Mouse (Mus musculus) forebrain, embryonic 13.5 days (tissue): Measurements from ENCODE around the gene Tcaim. TPM values are rescaled to one million over a fixed set of nuclear protein-coding genes. Genes with fewer than 3 reads are reported as not detected.
A peak's percentile ranks its signal among the peaks of the same experiment; 100 is the strongest.

Experiments
- ATAC-seq: fragments of 200-750 bp; cut with Nextera tagmentation; 2 replicates; pipeline ENCODE4 v1.8.0; 2017
- H3K27ac ChIP-seq: fragments of 300-500 bp; sonication (generic); 2 replicates; pipeline ENCODE4 v1.5.1; 2015; ENCODE audit warnings: inconsistent platforms, mild to moderate bottlenecking, moderate library complexity
- H3K27me3 ChIP-seq: fragments of 300-500 bp; sonication (generic); 2 replicates; pipeline ENCODE4 v1.6.1; 2015; ENCODE audit warnings: mild to moderate bottlenecking, inconsistent platforms
- H3K36me3 ChIP-seq: fragments of 300-500 bp; sonication (generic); 2 replicates; pipeline ENCODE4 v1.6.1; 2015; ENCODE audit warnings: mild to moderate bottlenecking, inconsistent platforms; ENCODE audit not compliant: poor library complexity, severe bottlenecking
- H3K4me1 ChIP-seq: fragments of 300-500 bp; sonication (generic); 2 replicates; pipeline ENCODE4 v1.6.1; 2015; ENCODE audit warnings: inconsistent platforms
- H3K4me2 ChIP-seq: fragments of 300-500 bp; sonication (generic); 2 replicates; pipeline ENCODE4 v1.6.1; 2015; ENCODE audit warnings: inconsistent platforms, mild to moderate bottlenecking, moderate library complexity
- H3K4me3 ChIP-seq: fragments of 300-500 bp; sonication (generic); 2 replicates; pipeline ENCODE4 v1.5.1; 2015; ENCODE audit warnings: mild to moderate bottlenecking, inconsistent platforms
- H3K9ac ChIP-seq: fragments of 300-500 bp; sonication (generic); 2 replicates; pipeline ENCODE4 v1.6.1; 2015; ENCODE audit warnings: mild to moderate bottlenecking, inconsistent platforms
- H3K9me3 ChIP-seq: fragments of 300-500 bp; sonication (generic); replicated peaks from 2 replicates; pipeline ENCODE4 v1.6.1; 2016; ENCODE audit warnings: inconsistent platforms
- WGBS: fragments of 180-500 bp; shearing (Covaris S2); methylation state at CpG from one replicate; pipeline ENCODE4 v1.1.7; 2015; 5-methylcytosine and 5-hydroxymethylcytosine counted together
- polyA plus RNA-seq: library from polyadenylated mRNA; unstranded; fragments of >200 nt; fragmentation: Nextera tagmentation; extraction: Ambion mirVana; gene quantifications from 2 replicates; pipeline ENCODE4 v1.2.1, GENCODE M21; 2015

Gene Tcaim
- polyA plus RNA-seq, 1 experiment from 2014 or later: 7.0 TPM

DNA sequence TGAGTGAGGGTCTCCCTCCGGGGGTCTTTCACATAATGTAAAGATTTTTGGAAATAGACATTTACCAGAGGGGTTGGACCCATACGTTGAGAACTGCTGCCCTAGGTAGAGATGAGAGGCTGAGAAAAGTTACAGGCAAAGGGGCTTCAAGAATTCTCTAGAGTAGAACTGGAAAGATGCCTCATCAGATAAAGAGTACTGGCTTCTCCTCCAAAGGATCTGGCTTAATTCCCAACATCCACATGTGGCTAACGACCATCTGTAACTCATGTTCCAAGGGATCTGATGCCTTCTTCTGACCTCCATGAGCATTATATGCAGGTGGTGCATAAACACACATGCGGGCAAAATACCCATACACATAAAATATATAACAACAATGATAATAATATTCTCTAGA is 50.3 kb downstream of the Tcaim start:
- 95% methylated on average over 4 of the region's 4 CpGs for WGBS
- ATAC-seq: no peak
- no peaks in the 10 kb centered on the region for H3K4me1 ChIP-seq
- no peak overlapping the region for H3K27ac ChIP-seq
- no peak overlapping the region for H3K9ac ChIP-seq
- H3K4me2 ChIP-seq: no peak overlapping the region
- no peak overlapping the region for H3K4me3 ChIP-seq
- peaks cover 10% of the 10 kb centered on the region for H3K9me3 ChIP-seq
- H3K27me3 ChIP-seq: no peaks in the 10 kb centered on the region
- H3K36me3 ChIP-seq: peaks cover 96% of the 10 kb centered on the region

GRCm38 (mm10) chr9:122856716-122857115 is 51.4 kb downstream of the Tcaim start:
- no peak overlapping the region for H3K27ac ChIP-seq
- no peaks in the 10 kb centered on the region for H3K27me3 ChIP-seq
- H3K36me3 ChIP-seq: peaks cover 96% of the 10 kb centered on the region
- 97% methylated on average over 3 of the region's 3 CpGs for WGBS
- no peak for ATAC-seq
- H3K4me1 ChIP-seq: no peaks in the 10 kb centered on the region
- no peak overlapping the region for H3K4me3 ChIP-seq
- no peak overlapping the region for H3K9ac ChIP-seq
- no peak overlapping the region for H3K4me2 ChIP-seq
- peaks cover 10% of the 10 kb centered on the region for H3K9me3 ChIP-seq

DNA sequence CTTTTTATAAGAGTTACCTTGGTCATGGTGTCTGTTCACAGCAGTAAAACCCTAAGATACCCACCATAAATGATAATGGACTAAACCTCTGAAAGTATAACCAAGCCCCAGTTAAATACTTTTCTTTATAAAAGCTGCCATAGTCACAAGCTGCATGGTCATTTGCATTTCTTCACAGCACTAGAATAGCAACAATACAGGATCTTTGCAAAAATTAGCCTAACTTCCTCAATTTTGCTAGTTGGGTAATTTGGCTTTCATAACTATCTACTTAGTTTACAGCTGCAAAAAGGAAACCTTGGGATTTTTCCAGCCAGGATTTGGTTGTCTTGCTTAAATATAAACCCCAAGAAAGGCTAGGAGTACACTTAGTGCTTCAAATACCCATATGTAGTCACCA is 55.4 kb downstream of the Tcaim start:
- Histone ChIP-seq H3K4me1 (peaks cover 18% of the 10 kb centered on the region), H3K4me3 (no peak overlapping the region), H3K27ac (no peak overlapping the region), H3K4me2 (no peak overlapping the region), H3K27me3 (no peaks in the 10 kb centered on the region), H3K9ac (no peak overlapping the region), H3K36me3 (peaks cover 68% of the 10 kb centered on the region), H3K9me3 (peaks cover 10% of the 10 kb centered on the region)
- no peak for ATAC-seq

DNA sequence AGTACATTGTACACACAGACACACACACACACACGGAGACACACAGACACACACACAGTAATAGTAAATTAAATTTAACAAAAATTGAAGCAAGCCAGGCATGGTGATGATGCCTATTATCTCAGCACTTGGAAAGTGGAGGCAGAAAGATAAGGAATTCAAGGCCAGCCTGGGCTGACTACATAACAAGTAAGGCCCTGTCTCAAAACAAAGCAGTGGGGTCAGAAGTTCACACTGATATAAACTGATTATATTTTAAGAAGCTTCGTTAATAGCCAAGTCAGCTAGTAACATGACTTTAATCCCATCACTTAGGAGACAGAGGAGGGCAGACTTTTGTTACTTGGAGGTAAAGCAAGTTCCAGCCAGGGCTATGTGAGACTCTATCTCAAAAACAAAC is 58.4 kb downstream of the Tcaim start:
- Histone ChIP-seq H3K36me3 (peaks cover 41% of the 10 kb centered on the region), H3K4me3 (no peak overlapping the region), H3K4me2 (no peak overlapping the region), H3K4me1 (peaks cover 21% of the 10 kb centered on the region), H3K27ac (no peak overlapping the region), H3K27me3 (0 out of 2 replicates have a peak, but pooled peaks cover 2% of the 10 kb centered on the region), H3K9ac (no peak overlapping the region), H3K9me3 (peaks cover 10% of the 10 kb centered on the region)
- no peak for ATAC-seq
- WGBS: 91% methylated on average over 2 of the region's 2 CpGs

- WGBS: 68% methylated on average over 3 of the region's 3 CpGs
- Histone ChIP-seq H3K27me3 (0 out of 2 replicates have a peak, but pooled peaks cover 2% of the 10 kb centered on the region), H3K4me2 (peak overlapping the region; percentile 71), H3K4me3 (peak overlapping the region; percentile 91), H3K36me3 (peaks cover 30% of the 10 kb centered on the region), H3K9ac (peak overlapping the region; percentile 91), H3K27ac (no peak overlapping the region), H3K4me1 (peaks cover 21% of the 10 kb centered on the region), H3K9me3 (peaks cover 7% of the 10 kb centered on the region)
- no peak for ATAC-seq
Observed at GRCm38 (mm10) chr9:122864848-122865247, 59.5 kb downstream of the Tcaim start.

DNA sequence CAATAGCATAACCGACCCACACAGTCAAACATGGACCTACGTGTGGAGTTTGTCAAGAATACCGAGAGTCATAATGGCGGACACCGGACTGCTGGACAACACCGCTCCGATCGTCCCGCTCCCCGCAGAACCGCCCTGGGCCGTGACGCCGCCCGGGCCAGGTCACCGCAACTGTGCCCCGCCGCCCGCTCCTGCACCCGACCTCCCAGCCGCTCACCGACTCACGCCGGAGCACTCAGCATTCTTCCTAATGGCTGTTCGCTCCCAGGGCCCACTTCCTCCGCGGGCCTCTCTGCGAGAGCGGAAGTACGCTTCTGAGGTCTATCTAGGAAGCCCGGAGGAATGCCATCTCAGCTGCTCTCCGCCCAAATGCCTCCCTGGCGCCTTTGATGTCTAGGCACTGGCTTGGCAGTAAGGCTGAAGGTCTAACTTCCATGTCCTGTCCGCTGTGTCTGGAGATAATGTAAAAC is 60.4 kb downstream of the Tcaim start, which contains the start of gene Zfp445:
Gene Zfp445, minus strand, starts transcription at position 310 of the 470 bp plus-strand sequence.
- Histone ChIP-seq H3K27me3 (0 out of 2 replicates have a peak, but pooled peaks cover 2% of the 10 kb centered on the region), H3K4me2 (peak within 1 kb of the TSS; percentile 71), H3K9ac (peak within 1 kb of the TSS; percentile 91), H3K4me3 (peak within 1 kb of the TSS; percentile 91), H3K36me3 (peaks cover 21% of the 10 kb centered on the region), H3K9me3 (no peaks in the 10 kb centered on the region), H3K4me1 (peaks cover 21% of the 10 kb centered on the region), H3K27ac (0 out of 2 replicates have a peak within 1 kb of the TSS, but pooled peaks have one; percentile 44)
- WGBS: under 1% methylated on average over 30 of the region's 34 CpGs
- ATAC-seq: peak; percentile 95

- 89% methylated on average over 4 of the region's 4 CpGs for WGBS
- H3K4me3 ChIP-seq: peak overlapping the region; percentile 91
- H3K4me2 ChIP-seq: peak overlapping the region; percentile 71
- peaks cover 21% of the 10 kb centered on the region for H3K4me1 ChIP-seq
- peak; percentile 28 for ATAC-seq
- peaks cover 16% of the 10 kb centered on the region for H3K36me3 ChIP-seq
- H3K27ac ChIP-seq: no peak overlapping the region
- H3K27me3 ChIP-seq: 0 out of 2 replicates have a peak, but pooled peaks cover 2% of the 10 kb centered on the region
- peak overlapping the region; percentile 91; the same call in 1 of the 2 replicates for H3K9ac ChIP-seq
- no peaks in the 10 kb centered on the region for H3K9me3 ChIP-seq
Observed at GRCm38 (mm10) chr9:122866192-122866591, 60.9 kb downstream of the Tcaim start.

- Histone ChIP-seq H3K4me1 (no peaks in the 10 kb centered on the region), H3K9me3 (no peaks in the 10 kb centered on the region), H3K27me3 (no peaks in the 10 kb centered on the region), H3K4me2 (no peak overlapping the region), H3K4me3 (no peak overlapping the region), H3K36me3 (no peaks in the 10 kb centered on the region), H3K9ac (no peak overlapping the region), H3K27ac (no peak overlapping the region)
- ATAC-seq: no peak
- WGBS: 78% methylated on average over 4 of the region's 4 CpGs
Observed at GRCm38 (mm10) chr9:122872595-122872994, 67.3 kb downstream of the Tcaim start.

DNA sequence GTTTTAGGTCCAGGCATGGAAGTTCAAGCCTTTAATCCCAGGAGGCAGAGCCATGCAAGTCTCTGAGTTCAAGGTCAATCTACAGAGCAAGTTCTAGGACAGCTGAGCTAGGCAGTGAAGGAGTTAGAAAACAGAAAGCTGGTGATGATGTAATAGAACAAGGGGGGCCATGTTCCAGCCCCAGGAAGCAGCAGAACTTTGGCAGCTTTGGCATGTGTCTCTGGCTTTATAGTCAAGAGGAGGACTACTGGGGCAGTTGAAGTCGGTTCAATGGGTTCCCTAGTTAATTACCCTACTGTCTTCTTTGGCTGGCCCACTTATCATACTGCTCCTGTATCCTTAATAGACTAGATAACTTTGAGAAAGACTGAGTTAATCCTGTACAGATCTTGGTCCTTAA is 69.3 kb downstream of the Tcaim start:
- 77% methylated on average over 1 of the region's 1 CpGs for WGBS
- Histone ChIP-seq H3K9me3 (no peaks in the 10 kb centered on the region), H3K9ac (no peak overlapping the region), H3K36me3 (no peaks in the 10 kb centered on the region), H3K4me1 (no peaks in the 10 kb centered on the region), H3K27ac (no peak overlapping the region), H3K27me3 (no peaks in the 10 kb centered on the region), H3K4me3 (no peak overlapping the region), H3K4me2 (no peak overlapping the region)
- ATAC-seq: no peak

GRCm38 (mm10) chr9:122875145-122875544 is 69.8 kb downstream of the Tcaim start:
- no peaks in the 10 kb centered on the region for H3K9me3 ChIP-seq
- H3K27me3 ChIP-seq: no peaks in the 10 kb centered on the region
- ATAC-seq: no peak
- H3K36me3 ChIP-seq: no peaks in the 10 kb centered on the region
- no peak overlapping the region for H3K9ac ChIP-seq
- no peaks in the 10 kb centered on the region for H3K4me1 ChIP-seq
- no peak overlapping the region for H3K27ac ChIP-seq
- H3K4me2 ChIP-seq: no peak overlapping the region
- WGBS: 91% methylated on average over 2 of the region's 2 CpGs
- no peak overlapping the region for H3K4me3 ChIP-seq

GRCm38 (mm10) chr9:122885385-122885784 is 80.0 kb downstream of the Tcaim start, which contains the start of gene Zkscan7:
Zkscan7 (plus strand) TSS chr9:122885685.
- Histone ChIP-seq H3K36me3 (peaks cover 4% of the 10 kb centered on the region; the same call in 1 of the 2 replicates), H3K4me2 (peak within 1 kb of the TSS; percentile 88), H3K9ac (no peak within 1 kb of the TSS), H3K27ac (no peak within 1 kb of the TSS), H3K4me3 (peak within 1 kb of the TSS; percentile 53), H3K4me1 (peaks cover 14% of the 10 kb centered on the region), H3K27me3 (no peaks in the 10 kb centered on the region), H3K9me3 (no peaks in the 10 kb centered on the region)
- ATAC-seq: no peak
- whole genome bisulfite sequencing: 91% methylated on average over 3 of the region's 3 CpGs
